Mouse (Mus musculus) MEL-GATA-1-ER (cell line): ENCODE measurements at regions not wholly inside any gene's neighbourhood (a gene's known extent, or its start where the extent isn't known, plus 50 kb on each side); places are given as distances from the start of the nearest gene placed in this dataset.

Source experiments
- DNase-seq: peaks from one replicate; pipeline ENCODE4 v3.0.0-alpha.2; 2012; ENCODE audit warnings: low read depth; ENCODE audit errors: extremely low read depth

DNA sequence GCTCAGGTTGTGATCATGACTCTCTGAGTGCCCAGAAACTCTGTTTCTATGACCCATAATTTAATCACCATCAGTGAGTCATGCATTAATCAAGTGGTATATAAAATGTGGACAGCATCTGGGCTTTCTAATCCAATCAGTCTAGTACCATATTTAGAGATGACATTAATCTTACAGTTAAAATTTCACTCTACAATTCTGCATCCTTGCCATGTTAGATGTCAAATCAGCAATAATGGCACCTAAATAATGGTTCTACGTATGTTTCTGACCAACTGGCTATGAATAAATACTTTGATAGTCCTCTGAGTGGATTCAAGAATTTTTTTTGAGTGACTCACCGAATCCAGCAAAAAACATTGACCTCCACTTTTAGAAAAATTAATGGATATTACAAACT, 383.0 kb upstream of the Gm12666 start:
- no peak for DNase-seq

DNA sequence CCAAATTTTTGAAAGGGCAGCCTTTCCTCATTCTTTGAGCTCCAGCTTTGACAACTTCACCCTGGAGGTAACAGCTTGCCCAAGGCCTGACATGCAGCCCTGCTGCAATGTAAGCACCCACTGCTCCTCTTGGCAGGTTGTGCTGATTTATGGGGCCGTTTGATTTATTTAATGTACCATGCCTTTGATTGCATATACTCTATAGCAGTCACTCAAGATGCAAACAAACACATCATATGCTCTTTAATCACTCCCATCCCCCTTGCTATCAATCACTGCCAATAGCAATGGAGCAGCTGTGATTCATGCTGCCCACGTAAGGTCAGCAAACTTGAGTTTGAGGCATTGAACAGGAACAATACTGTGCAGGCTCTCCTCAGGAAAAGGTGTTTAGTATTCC, 373.8 kb upstream of the Gm12666 start:
- DNase-seq = no peak

DNA sequence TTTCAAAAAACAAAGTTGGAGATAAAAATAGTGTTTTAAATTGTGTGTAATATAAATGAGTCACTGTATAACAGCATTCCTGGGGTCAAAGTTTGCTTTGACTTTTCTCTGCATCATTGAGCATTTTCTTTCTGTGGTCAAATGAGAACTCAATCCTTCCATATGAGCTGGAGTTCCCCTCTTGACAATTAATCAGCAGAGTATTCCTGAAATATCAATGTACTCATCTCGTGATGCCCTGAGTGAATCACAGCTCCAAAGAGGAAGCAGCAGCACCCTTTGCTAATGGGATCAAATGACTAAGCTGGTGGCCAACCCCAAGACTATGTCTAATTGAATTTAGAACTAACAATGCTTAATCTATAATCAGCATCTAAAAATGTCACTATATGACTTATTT, 363.6 kb upstream of the Gm12666 start:
- DNase-seq = no peak

DNA sequence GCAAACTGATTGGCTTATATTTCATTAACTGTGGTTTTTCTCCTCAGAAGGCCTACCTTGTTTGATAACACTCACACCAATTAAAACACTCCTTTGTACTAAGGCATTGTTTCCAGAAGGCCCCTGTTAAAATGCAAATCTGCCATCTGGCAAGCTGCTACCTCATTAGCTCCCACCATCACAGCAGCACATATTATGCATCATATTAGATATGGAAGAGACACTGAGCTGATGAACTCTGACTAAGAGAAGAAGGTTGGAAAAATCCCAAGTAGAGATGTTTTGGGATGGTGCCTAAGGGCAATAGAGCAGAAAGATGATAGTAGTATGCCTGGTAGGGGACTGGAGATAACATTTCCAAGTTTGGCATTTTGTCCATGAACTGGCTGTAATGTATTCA, 350.5 kb upstream of the Gm12666 start:
- no peak for DNase-seq

DNA sequence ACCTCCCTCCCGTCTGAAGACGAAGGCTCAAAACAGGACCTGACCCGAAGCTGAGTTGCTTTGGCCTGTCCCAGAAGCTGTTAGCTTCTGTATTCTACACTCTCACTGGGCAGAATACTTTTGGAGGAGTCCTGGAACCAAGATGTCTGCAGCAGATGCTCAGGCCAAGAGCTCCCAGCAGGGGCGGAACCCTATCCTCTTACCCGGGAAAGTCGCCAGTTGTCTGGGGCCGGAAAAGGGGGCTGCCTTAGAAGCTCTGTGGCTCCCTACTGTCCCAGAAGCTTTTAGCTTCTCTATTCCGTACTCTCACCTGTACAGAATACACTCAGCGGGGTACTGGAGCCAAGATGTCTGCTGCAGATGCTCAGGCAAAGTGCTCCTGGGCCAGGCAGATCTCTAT, 346.7 kb upstream of the Gm12666 start:
- no peak for DNase-seq

DNA sequence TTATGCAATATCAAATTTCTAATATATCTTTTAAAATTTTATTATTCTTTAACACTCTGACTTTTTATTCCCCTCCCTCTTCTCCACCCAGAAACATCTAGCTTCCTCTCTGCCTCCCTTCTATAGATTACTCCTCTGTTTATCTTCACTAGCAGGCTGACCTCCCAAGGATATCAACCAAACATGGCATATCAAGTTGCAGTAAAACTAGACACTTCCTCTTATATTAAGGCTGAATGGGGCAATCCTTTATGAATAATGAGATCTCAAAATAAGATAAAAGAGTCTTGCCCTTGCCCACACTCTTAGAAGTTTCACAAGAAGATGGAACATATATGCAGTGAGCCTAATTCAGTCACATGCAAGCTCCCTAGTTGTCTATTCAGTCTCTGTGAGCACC, 310.5 kb upstream of the Gm12666 start:
- DNase-seq = peak; percentile 58

DNA sequence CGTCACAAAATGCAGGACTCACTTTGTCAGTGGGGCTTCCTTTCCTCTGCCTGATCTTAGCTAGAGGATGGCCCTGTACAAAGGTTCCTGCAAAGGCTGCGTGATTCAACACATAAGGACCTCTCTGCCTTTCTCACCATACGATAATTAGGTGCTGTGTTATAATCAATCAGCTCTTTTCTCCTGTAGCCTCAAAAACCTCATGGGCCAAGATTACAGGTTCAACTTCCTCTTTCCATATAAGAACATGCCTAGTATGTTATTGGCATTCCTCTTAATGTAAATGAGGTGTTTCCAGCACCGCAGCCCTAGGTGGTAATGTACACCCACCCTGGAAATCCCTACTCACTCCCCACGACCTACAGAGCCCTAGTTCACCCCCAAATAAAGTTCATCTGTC, 308.6 kb upstream of the Gm12666 start:
- peak; percentile 55 for DNase-seq

DNA sequence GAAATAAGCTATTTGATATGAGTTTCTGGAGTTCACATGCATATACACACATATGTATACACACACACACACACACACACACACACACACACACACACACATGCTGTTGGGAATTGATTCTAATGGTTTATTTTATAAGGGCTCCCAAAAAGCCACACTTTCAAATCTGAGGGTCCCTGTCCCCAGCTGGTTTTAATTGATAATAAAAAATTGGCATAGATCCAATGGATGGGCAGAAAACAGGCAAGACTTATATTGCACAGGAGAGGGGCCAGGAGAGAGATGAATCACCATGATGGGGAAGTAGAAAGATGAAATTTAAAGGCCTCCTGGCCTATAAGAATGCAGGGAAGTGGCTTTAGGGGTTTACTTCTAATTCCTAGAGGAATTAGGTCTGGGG, 295.1 kb upstream of the Gm12666 start:
- DNase-seq = no peak

DNA sequence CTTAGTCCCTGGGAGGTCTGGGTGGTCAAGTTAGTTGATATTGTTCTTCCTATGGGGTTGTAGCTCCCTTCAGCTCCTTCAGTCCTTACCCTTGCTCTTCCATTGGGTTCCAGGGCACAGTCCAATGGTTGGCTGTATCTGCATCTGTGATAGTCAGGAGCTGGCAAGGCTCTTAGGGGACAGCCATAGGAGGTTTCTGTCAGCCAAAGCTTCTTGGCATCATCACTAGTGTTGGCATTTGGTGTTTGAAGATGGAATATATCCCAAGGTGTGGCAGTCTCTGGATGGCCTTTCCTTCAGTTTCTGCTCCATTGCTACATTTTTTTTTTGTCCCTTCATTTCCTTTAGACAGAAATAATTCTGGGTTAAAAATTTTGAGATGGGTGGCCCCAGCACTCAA, 266.6 kb upstream of the Gm12666 start:
- no peak for DNase-seq
